Mouse (Mus musculus): Measurements from ENCODE around the gene Trip13. TPM values are rescaled to one million over a fixed set of nuclear protein-coding genes. Genes with fewer than 3 reads are reported as not detected.

Gene Trip13
- polyA plus RNA-seq (2012; rRNA removed; ENCODE audit: low replicate concordance), result 0.37 and 0.46 TPM in 2 replicates

DNA sequence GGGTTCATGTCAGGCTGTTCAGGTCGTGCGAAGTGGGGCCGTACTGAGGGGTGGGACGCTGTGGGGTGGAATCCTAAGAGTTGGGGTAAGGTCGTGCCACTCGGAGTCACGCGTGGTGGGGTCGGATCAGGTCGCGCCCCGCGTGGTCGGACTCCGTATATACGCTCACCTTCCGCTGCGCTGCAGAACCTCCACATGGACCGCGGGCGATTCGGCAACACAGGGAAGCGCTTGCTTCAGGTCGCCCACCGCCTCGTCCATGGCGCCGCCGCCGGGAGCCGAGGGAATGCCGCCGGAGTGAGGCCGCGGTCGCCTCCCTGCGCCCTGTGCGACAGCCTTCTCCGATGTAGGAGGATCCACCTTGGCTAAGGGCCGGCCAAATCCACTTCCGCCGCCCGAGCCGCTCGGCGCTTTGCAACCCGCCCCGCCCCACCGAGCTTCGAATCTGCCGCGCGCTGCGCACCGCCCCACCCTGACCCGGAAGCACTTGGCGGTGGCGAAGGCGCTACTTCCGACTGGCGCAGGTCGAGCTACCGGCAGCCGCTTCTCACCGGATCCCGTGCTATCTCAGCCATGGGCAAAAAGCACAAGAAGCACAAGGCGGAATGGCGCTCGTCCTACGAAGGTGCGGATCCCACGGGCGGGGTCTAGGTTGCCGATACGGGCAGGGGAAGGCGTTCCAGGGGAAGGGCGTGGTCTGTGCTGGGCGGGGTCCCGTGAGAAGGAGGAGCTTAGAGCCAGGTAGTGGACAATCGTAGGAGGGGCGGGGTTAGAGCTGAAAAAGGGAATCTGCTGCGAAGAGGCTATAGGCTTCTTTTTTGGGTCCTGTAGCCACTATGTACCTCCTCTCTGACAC lies at the start of gene Trip13, which contains the start of gene Brd9:
Gene Trip13 (minus strand): TSS at position 464 of the 856 bp plus-strand sequence.
Gene Brd9 (plus strand): TSS at position 491 of the 856 bp plus-strand sequence.

DNA sequence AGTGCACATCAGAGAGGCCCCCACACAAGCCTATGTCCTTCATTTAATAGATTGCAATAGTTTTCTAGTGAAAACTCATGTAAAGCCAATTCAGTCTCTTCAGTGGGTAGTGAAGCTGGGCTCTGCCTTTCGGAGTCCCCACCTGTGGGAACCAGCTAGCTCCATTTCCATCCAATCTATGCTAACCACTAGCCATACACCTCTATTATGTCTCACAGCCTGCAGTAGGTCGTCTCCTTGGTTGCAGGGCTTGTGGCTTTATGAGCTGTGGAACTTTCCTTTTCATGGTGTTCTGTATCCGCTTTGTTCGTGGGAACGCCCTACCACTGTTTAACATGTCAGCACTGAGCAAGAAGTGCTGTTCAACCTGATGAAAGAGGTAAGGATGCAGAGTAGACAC lies 26.0 kb upstream of the Trip13 start, which contains the start of gene Zdhhc11:
Gene Zdhhc11 (plus strand): TSS at position 301 of the 400 bp plus-strand sequence.

Other genes starting within 250 kb of the Trip13 start
- 177 and 493 TPM in 2 replicates for gene Slc6a19, start 232.9 kb downstream of the Trip13 start, polyA plus RNA-seq (2012; rRNA removed; ENCODE audit: low replicate concordance)
- gene Slc12a7, start 204.7 kb downstream of the Trip13 start, polyA plus RNA-seq (2012; rRNA removed; ENCODE audit: low replicate concordance), result 93.0 and 114 TPM in 2 replicates
- gene Nkd2, start 90.2 kb downstream of the Trip13 start, polyA plus RNA-seq (2012; rRNA removed; ENCODE audit: low replicate concordance), result 8.1 and 14.9 TPM in 2 replicates
- 13.7 and 14.9 TPM in 2 replicates for gene Brd9, start within 50 bp of the Trip13 start, polyA plus RNA-seq (2012; rRNA removed; ENCODE audit: low replicate concordance)
- not detected in 2 replicates for gene Zdhhc11, start 26.1 kb upstream of the Trip13 start, polyA plus RNA-seq (2012; rRNA removed; ENCODE audit: low replicate concordance)
- gene Tppp, start 71.6 kb upstream of the Trip13 start, polyA plus RNA-seq (2012; rRNA removed; ENCODE audit: low replicate concordance), result 2.0 and 3.4 TPM in 2 replicates
- 1.3 and 1.5 TPM in 2 replicates for gene Cep72, start 124.5 kb upstream of the Trip13 start, polyA plus RNA-seq (2012; rRNA removed; ENCODE audit: low replicate concordance)
- 92.8 and 104 TPM in 2 replicates for gene Slc9a3, start 183.7 kb upstream of the Trip13 start, polyA plus RNA-seq (2012; rRNA removed; ENCODE audit: low replicate concordance)